In the genomic region with DNA sequence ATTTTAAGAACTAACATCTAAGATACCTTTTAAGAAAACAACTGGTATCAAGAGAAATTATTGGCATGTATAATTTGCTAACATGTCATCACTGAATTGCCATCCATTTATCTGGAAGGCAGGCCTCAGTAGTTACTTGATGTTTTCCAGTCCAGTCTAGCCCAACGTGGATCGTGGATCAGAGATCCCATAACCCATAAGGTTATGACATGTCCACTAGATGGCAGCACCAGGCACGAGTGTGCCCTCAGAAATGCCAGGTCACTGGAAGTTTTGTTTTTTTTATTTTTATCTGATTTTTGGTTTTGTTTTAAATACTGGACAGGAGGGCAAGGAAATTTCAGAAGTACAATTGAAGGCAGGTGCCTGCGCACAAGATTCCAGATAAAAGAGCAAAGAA, we compare ENCODE assay signal across 9 mouse cellular contexts.
DNase-seq lines count a peak whose midpoint lies in the region; ATAC-seq and TF ChIP-seq lines count a peak whose summit lies in the region.
"Had no signal": no experiment of that assay in that cellular context is flagged by ENCODE, and none has a peak within 500 bp of the region (broad histone marks: within the 10 kb centered on the region; RNA-seq: fewer than 3 reads in every experiment).

No protein-coding gene starts in this region.

- H3K4me1 ChIP-seq in heart, postnatal 0 days (ENCODE audit: control insufficient read depth, insufficient read depth), result no peaks in the 10 kb centered on the region
- no peaks in the 10 kb centered on the region for H3K4me1 ChIP-seq in intestine, postnatal 0 days (replicated peaks; ENCODE audit: control insufficient read depth, insufficient read depth, low read length)

- no peak overlapping the region for H3K27ac ChIP-seq in heart, postnatal 0 days (ENCODE audit: low read depth)
- no peak overlapping the region for H3K27ac ChIP-seq in intestine, postnatal 0 days (ENCODE audit: low read depth, low read length)
- H3K27ac ChIP-seq: embryonic facial prominence, embryonic 13.5 days had no signal

- H3K9ac ChIP-seq in heart, postnatal 0 days (replicated peaks; ENCODE audit: low read depth, low read length), result no peak overlapping the region
- H3K9ac ChIP-seq in intestine, postnatal 0 days (ENCODE audit: low read depth, low read length), result no peak overlapping the region
- H3K9ac ChIP-seq: embryonic facial prominence, embryonic 13.5 days had no signal

- H3K4me2 ChIP-seq in heart, postnatal 0 days (ENCODE audit: low read depth, low read length), result no peak overlapping the region
- no peak overlapping the region for H3K4me2 ChIP-seq in intestine, postnatal 0 days (replicated peaks; ENCODE audit: low read depth)
- H3K4me2 ChIP-seq: embryonic facial prominence, embryonic 13.5 days had no signal

- no peaks in the 10 kb centered on the region for H3K36me3 ChIP-seq in heart, postnatal 0 days (replicated peaks; ENCODE audit: control insufficient read depth, insufficient read depth, low read length)
- no peaks in the 10 kb centered on the region for H3K36me3 ChIP-seq in intestine, postnatal 0 days (ENCODE audit: control insufficient read depth, insufficient read depth)
- H3K36me3 ChIP-seq: embryonic facial prominence, embryonic 13.5 days had no signal

- no peak for TF ChIP-seq EP300 in heart, postnatal 0 days (IDR thresholded peaks at IDR 0.05; ENCODE audit: low read depth)

- H3K9me3 ChIP-seq in heart, postnatal 0 days (replicated peaks; ENCODE audit: control insufficient read depth, low read length), result no peaks in the 10 kb centered on the region
- no peaks in the 10 kb centered on the region for H3K9me3 ChIP-seq in intestine, postnatal 0 days (ENCODE audit: control insufficient read depth)
- H3K9me3 ChIP-seq: embryonic facial prominence, embryonic 13.5 days had no signal

- peak; percentile 86 for TF ChIP-seq CTCF in heart, postnatal 0 days (IDR thresholded peaks at IDR 0.05; ENCODE audit: low read depth)
- peak; percentile 83 for TF ChIP-seq CTCF in intestine, postnatal 0 days (IDR thresholded peaks at IDR 0.05; ENCODE audit: low read depth)

- ATAC-seq in heart, postnatal 0 days (ENCODE audit: insufficient read depth, low read depth), result no peak
- no peak for ATAC-seq in intestine, postnatal 0 days

- peak; percentile 41 for DNase-seq in heart, postnatal 0 days (ENCODE audit: low spot score)
- DNase-seq in heart, adult 11 months, result no peak
- peak; percentile 18 for DNase-seq in A20 (ENCODE audit: low read depth, low spot score)
- DNase-seq in adipocyte (ENCODE audit: low spot score), result peak; percentile 82
- peak; percentile 81 for DNase-seq in embryo, embryonic 10.5 days (ENCODE audit: low spot score)
- DNase-seq in mesoderm, embryonic 11.5 days (ENCODE audit: low read depth, low spot score), result peak; percentile 66
- peak; percentile 67 for DNase-seq in testis, postnatal 10 days (ENCODE audit: low spot score)

- no peak overlapping the region for H3K4me3 ChIP-seq in heart, postnatal 0 days (ENCODE audit: low read depth, low read length)
- H3K4me3 ChIP-seq in intestine, postnatal 0 days (ENCODE audit: low read depth, low read length), result no peak overlapping the region
- H3K4me3 ChIP-seq: embryonic facial prominence, embryonic 13.5 days had no signal

- 23% methylated on average over 4 of the region's 4 CpGs for WGBS in heart, postnatal 0 days
- WGBS in intestine, postnatal 0 days, result 17% methylated on average over 4 of the region's 4 CpGs

- no peaks in the 10 kb centered on the region for H3K27me3 ChIP-seq in heart, postnatal 0 days (ENCODE audit: control insufficient read depth, insufficient read depth, low read length)
- H3K27me3 ChIP-seq in intestine, postnatal 0 days (replicated peaks; ENCODE audit: control insufficient read depth, insufficient read depth, low read length), result no peaks in the 10 kb centered on the region
- H3K27me3 ChIP-seq: embryonic facial prominence, embryonic 13.5 days had no signal
